Mouse (Mus musculus) ovary, adult 10 weeks (tissue): ENCODE data around the gene Zfp282. TPM values are rescaled to one million over a fixed set of nuclear protein-coding genes. Genes with fewer than 3 reads are reported as not detected.

ENCODE experiments used
- polyA plus RNA-seq: library from polyadenylated mRNA; stranded (reverse); fragments of 350-450 nt; fragmentation: Illumina TruSeq; extraction: RNeasy Lipid Tissue Mini Kit (QIAGEN cat#74804); gene quantifications from one replicate; pipeline ENCODE4 v1.2.3, GENCODE M21; 2014

Zfp282 gene
- 3.6 TPM for polyA plus RNA-seq

DNA sequence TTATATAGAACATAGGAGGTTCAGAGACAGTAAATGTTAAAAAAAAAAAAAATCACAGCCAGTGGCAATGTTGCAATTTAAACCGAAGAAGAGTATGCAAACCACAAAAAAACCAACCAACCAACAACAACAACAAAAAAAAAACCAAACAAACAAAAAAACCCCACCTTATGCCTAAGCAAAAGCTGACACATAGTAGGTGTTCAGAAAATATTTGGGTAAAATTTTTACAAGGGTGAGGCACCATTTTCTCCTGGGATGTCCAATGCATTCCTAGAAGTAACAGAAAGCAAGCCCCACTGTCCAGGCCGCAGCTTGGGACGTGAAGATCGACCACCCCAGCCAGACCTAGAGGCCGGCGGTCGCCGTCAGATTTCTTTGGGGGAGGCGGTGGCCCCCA is at the start of gene Zfp282:
Zfp282 (plus strand) TSS at position 147 of the 400 bp plus-strand sequence.

DNA sequence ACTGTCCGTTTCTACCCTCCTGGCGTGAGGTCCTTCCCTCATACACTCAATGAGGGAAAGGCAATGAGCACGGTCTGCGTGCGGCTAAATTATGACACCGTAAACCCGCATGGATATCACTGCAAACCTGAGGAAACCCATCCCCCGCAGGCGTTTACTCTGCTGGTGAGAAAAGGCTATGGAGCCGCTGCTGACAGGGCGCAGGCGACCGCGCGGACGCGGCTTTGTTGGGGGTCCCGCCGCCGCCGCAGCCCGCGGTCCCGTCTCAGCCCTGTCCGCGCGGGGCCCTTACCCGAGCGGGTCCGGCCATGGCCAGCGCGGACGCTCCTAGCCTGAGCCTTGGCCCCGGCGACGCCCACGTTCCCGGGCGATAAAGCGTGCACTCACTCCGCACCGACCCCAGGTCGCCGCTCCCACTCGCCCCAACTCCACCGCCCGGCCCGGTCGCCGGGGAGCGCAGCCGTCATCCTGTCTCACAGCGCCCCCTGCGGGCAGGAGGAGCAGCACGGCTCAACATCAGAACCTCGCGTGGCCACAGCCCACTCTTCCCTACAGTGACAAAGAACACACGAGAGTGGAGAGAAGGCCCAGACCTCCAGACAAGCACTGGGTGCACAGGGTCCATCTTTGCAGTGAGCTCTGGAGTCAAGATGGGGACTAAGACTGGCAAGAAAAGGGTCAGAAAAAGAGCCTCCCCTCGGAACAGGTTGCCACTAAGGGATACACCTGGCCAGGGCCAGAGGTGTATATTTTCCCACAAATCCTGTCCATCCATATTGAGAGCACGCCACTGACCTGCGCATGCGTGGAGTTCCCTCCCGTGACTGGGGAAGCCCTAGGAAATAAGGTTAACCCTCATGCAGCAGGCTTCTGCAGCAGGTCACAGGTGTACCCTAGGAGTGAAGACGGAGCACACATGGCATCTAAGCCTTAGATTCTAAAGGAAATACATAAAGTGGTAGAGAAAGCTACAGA is 46.6 kb upstream of the Zfp282 start, which contains the start of gene Zfp786:
Zfp786 (minus strand) TSS at position 764 of the 975 bp plus-strand sequence.

DNA sequence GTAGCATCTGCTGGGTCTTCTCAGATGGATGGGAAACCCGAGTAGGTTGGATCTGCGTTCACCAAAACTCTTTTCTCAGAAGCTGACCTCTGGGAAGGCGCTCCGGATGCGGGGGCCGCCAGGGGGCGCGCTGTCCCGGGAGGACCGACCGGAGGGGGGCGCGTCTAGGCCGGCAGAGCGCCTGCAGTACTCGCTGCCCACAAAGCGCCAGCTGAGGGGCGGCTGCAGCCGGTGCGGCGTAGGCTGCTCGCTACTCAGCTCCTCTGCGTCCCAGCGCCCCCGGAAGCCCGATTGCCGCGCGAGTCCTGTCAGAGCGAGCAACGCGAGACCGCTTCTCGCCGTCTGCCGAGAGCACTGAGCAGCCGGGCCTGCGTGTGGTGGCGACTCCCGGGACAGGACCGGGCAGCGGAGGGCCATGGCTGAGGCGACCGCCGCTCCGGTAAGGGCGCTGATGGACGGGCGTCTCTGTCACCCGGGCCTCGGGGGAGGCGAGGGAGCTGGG is 41.5 kb upstream of the Zfp282 start, which contains the start of gene Zfp398:
Zfp398 (plus strand) TSS at position 180 of the 502 bp plus-strand sequence.

DNA sequence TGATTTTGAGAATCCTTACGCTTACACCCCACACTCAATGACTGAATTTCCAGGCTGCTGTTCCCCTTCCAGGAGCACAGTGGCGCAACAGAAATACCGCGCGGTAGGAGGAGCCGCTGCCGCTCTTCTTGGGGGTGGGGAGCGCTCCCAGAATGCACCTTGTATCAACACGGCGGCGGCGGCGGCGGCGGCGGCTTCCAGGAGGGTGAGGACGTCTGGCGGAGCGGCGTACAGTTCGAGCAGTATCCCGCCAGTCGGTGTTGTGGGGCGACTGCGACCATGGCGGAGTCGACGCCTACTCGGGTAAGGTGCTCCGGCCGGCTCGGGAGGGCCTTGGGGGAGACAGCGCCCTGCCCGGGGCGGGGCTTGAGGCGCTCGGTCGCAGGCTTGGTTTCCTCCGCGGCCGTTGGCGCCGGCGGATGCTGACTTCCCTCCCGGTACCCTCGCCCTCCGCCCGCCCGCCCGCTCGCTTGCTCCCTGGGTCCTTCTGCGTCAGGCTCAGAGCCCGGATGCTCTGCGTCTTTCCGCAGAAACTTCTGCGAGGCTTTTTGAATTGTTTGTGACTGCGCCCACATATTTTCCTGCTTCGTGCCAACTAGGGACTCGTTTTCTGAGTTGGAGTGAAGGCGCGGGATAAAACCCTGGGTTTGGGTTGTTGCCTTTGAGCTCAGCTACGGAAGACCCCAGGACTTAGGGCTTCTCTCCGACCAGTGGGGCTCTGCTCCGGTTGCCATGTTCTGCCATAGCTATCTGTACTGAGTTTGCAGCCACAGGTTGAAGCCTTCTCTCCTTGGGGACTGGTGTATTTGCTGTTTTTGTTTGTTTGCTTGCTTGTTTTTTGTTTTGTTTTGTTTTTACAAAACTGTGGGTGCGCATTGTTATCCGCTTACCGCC is 43.7 kb downstream of the Zfp282 start, which contains the start of gene Zfp212:
Zfp212 (plus strand) TSS at position 30 of the 894 bp plus-strand sequence.

DNA sequence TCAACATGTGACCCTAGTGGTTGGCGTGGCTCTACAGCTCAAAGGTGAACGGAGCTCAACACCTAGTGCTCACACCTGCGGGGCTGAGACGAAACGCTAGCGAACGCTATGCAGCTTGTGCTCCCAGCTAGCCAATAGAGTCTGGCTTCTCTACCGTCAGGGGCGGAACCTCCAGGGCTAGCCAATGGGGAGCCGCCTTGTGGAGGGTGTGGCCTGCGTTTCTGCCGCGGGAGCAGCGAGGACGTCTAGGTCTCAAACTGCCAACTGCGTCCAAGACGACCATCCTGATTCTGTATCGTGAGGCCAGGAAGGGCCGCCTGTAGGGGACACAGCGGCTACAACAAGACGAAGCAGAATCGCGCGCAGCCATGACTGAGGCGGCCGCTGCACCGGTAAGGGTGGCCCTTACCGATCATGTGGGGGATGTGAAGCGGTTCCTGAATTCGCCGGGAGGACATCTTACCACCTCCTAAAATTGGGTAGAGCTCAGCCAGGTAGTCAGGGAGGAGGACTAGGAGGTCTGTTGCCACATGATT is 76.3 kb downstream of the Zfp282 start, which contains the start of gene Zfp956:
Zfp956 (plus strand) TSS at position 200 of the 536 bp plus-strand sequence.

Other genes starting within 250 kb of the Zfp282 start
- gene Pdia4, start 63.8 kb upstream of the Zfp282 start, polyA plus RNA-seq, result 179 TPM
- 3.8 TPM for gene Zfp786, start 46.3 kb upstream of the Zfp282 start, polyA plus RNA-seq
- gene Zfp398, start 41.5 kb upstream of the Zfp282 start, polyA plus RNA-seq, result 23.1 TPM
- 10.9 TPM for gene Zfp212, start 43.3 kb downstream of the Zfp282 start, polyA plus RNA-seq
- 2.2 TPM for gene Zfp956, start 76.2 kb downstream of the Zfp282 start, polyA plus RNA-seq
- 8.6 TPM for gene Zfp777, start 171.7 kb downstream of the Zfp282 start, polyA plus RNA-seq
- gene Zfp746, start 209.4 kb downstream of the Zfp282 start, polyA plus RNA-seq, result 14.0 TPM